Mouse (Mus musculus) stomach, embryonic 14.5 days (tissue): ENCODE measurements around the gene Dguok. TPM values are rescaled to one million over a fixed set of nuclear protein-coding genes. Genes with fewer than 3 reads are reported as not detected.

ENCODE experiments used
- ATAC-seq: fragments of 200-750 bp; cut with Nextera tagmentation; 2 replicates; pipeline ENCODE4 v1.8.0; 2017; ENCODE audit warnings: low read depth, moderate TSS enrichment; ENCODE audit not compliant: insufficient number of reproducible peaks, insufficient read depth, low FRiP score
- H3K27ac ChIP-seq: fragments of 300-500 bp; sonication (generic); 2 replicates; pipeline ENCODE4 v1.5.1; 2014; ENCODE audit warnings: mild to moderate bottlenecking, low read length, moderate library complexity, mixed read lengths
- H3K27me3 ChIP-seq: fragments of 300-500 bp; sonication (generic); 2 replicates; pipeline ENCODE4 v1.6.1; 2014; ENCODE audit warnings: low read length, control low read depth, mixed read lengths; ENCODE audit not compliant: control insufficient read depth, insufficient read depth
- H3K36me3 ChIP-seq: fragments of 300-500 bp; sonication (generic); 2 replicates; pipeline ENCODE4 v1.6.1; 2014; ENCODE audit warnings: mild to moderate bottlenecking, control low read depth, low read length, moderate library complexity, mixed read lengths; ENCODE audit not compliant: control insufficient read depth, insufficient read depth
- H3K4me1 ChIP-seq: fragments of 300-500 bp; sonication (generic); 2 replicates; pipeline ENCODE4 v1.6.1; 2014; ENCODE audit warnings: low read length, control low read depth, mixed read lengths; ENCODE audit not compliant: control insufficient read depth, insufficient read depth
- H3K4me2 ChIP-seq: fragments of 300-500 bp; sonication (generic); replicated peaks from 2 replicates; pipeline ENCODE4 v1.6.1; 2014; ENCODE audit warnings: low read depth, low read length, control low read depth
- H3K4me3 ChIP-seq: fragments of 300-500 bp; sonication (generic); 2 replicates; pipeline ENCODE4 v1.5.1; 2014; ENCODE audit warnings: low read depth, low read length, control low read depth
- H3K9ac ChIP-seq: fragments of 300-500 bp; sonication (generic); replicated peaks from 2 replicates; pipeline ENCODE4 v1.6.1; 2014; ENCODE audit warnings: low read depth, mild to moderate bottlenecking, control low read depth, low read length, moderate library complexity, mixed read lengths
- H3K9me3 ChIP-seq: fragments of 300-500 bp; sonication (generic); 2 replicates; pipeline ENCODE4 v1.6.1; 2016; ENCODE audit warnings: low read depth, low read length, control low read depth; ENCODE audit not compliant: control insufficient read depth
- WGBS: fragments of 180-500 bp; shearing (Covaris S2); extraction: QIAGEN DNeasy Blood & Tissue Kit; methylation state at CpG from one replicate; pipeline ENCODE4 v1.1.7; 2014; 5-methylcytosine and 5-hydroxymethylcytosine counted together
- polyA plus RNA-seq: library from polyadenylated mRNA; unstranded; fragments of >200 nt; fragmentation: Nextera tagmentation; extraction: Ambion mirVana; gene quantifications from 2 replicates; pipeline ENCODE4 v1.2.1, GENCODE M21; 2014

Gene Dguok
- polyA plus RNA-seq, 1 experiment from 2014 or later: 95.0 TPM

DNA sequence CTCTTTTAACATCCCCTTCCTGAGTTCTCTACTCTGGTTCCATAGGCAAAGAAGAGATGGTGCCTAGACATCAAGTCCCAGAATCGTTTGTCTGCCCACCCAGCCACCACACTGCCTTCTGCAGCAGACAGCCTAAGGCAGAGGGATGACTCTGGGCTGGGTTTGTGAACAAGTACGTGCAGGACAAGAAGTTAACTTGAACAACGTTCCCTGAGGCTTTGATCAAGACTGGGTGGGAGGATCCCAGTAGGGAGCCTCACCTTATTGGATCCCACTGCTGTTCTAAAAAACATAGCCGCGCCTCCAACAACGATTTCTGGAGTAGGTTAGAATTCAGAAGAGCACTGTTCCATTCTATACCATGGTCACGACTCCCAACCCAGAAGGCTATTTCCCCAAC, 59.7 kb downstream of the Dguok start:
- no peak for ATAC-seq
- Histone ChIP-seq H3K27me3 (no peaks in the 10 kb centered on the region), H3K4me2 (no peak overlapping the region), H3K9ac (no peak overlapping the region), H3K36me3 (peaks cover 23% of the 10 kb centered on the region; the same call in 1 of the 2 replicates), H3K4me1 (peaks cover 77% of the 10 kb centered on the region), H3K4me3 (no peak overlapping the region), H3K9me3 (no peaks in the 10 kb centered on the region), H3K27ac (no peak overlapping the region; the same call in 1 of the 2 replicates)
- WGBS: 71% methylated on average over 7 of the region's 7 CpGs

- 76% methylated on average over 2 of the region's 2 CpGs for WGBS
- H3K4me2 ChIP-seq: no peak overlapping the region
- no peaks in the 10 kb centered on the region for H3K9me3 ChIP-seq
- peaks cover 68% of the 10 kb centered on the region for H3K4me1 ChIP-seq
- no peak overlapping the region for H3K27ac ChIP-seq
- no peaks in the 10 kb centered on the region for H3K27me3 ChIP-seq
- peaks cover 19% of the 10 kb centered on the region; the same call in 1 of the 2 replicates for H3K36me3 ChIP-seq
- ATAC-seq: no peak
- no peak overlapping the region for H3K9ac ChIP-seq
- H3K4me3 ChIP-seq: no peak overlapping the region
Observed at GRCm38 (mm10) chr6:83445796-83446195, 61.0 kb downstream of the Dguok start.

DNA sequence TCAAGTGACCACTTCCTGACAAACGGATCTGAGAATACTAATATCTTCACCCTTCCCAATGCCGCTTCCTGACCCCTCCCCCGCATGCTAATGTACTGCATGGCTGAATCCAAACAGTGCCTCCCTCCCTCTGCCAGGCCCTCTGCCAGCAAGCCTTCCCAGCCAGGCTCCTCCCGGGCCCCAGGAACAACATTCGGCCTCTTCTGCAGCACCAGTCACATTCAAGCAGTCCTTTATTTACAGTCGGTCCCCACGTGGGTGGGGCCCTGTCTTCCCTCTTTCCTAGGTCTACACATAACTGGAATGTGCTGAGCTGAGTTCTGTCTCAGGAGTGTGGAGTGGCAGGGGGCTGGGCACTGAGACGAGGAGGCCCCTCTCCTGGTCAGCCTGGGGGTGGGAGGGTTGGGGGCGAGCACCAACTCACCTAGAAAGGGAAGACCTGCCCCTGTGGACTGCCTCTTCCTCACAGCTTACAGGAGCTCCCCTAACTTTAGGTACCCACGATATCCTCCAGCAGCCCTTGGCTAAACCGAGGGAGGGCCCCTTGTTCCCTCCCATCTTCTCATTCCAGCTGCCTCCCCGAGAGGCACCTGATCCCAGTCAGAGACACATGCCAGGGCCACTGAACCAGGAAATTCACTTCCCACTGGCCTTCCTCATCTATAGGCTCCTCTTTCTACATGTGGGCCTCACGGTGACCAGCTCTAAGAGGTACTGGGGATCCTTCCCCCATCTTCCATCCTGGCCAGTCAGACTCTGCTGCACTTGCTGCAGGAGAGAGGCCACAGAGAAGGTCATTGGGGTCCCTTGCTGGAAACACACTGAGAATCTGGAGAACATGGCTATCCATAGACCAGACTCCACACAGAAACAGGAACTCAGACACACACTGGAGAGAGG, 63.1 kb downstream of the Dguok start:
- Histone ChIP-seq H3K4me3 (0 out of 2 replicates have a peak overlapping the region, but pooled peaks have one; percentile 2), H3K36me3 (peaks cover 15% of the 10 kb centered on the region; the same call in 1 of the 2 replicates), H3K9me3 (no peaks in the 10 kb centered on the region), H3K4me1 (peaks cover 67% of the 10 kb centered on the region), H3K4me2 (peak overlapping the region; percentile 80), H3K9ac (no peak overlapping the region), H3K27me3 (no peaks in the 10 kb centered on the region), H3K27ac (peak overlapping the region; percentile 91)
- peak; percentile 49 for ATAC-seq
- WGBS: 7% methylated on average over 12 of the region's 13 CpGs

GRCm38 (mm10) chr6:83442639-83443038, 64.1 kb downstream of the Dguok start:
- Histone ChIP-seq H3K9ac (no peak overlapping the region), H3K27ac (peak overlapping the region; percentile 91; the same call in 1 of the 2 replicates), H3K36me3 (peaks cover 18% of the 10 kb centered on the region; the same call in 1 of the 2 replicates), H3K4me2 (peak overlapping the region; percentile 80), H3K4me3 (no peak overlapping the region), H3K4me1 (peaks cover 76% of the 10 kb centered on the region), H3K27me3 (no peaks in the 10 kb centered on the region), H3K9me3 (no peaks in the 10 kb centered on the region)
- no peak for ATAC-seq
- WGBS: 43% methylated on average over 3 of the region's 3 CpGs

DNA sequence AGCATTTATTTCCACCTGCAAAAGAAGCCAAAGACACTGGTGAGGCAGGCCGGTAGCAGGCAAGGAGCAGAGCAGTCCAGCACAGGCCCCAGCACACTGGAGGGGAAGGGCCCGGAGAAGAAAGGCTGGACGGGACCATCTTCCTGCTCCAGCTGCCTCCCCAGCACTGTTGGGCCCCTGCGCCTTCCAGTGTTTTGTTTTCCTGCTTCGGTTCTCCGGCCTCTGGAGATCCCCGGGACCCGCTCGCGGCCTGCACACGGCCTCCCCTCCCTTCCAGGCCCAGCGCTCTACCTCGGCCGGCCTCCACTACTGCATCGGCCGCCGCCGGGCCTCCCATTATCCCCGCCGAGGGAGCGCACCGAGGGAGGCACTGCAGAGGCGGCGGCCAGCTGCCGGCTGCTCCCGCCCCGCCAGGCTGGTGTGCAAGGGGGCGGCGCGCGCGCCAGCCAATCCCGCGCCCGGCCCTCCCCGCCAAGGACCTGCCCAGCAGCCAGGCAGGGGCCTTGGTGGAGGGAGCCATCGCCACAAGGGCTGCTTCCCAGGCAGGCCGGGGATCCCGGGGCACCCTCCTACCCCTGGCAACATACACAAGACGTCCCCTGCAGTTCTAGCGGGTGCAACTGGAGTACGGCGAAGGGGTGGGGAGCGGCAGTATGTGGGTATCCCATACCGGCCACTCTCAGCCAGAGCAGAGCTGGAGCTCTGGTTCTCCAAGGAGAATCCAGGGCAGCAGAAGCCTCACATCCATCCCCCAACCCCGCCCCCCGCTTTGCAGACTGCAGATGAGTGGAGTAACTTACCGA, 65.3 kb downstream of the Dguok start:
- ATAC-seq: peak; percentile 91
- H3K36me3 ChIP-seq: peaks cover 18% of the 10 kb centered on the region; the same call in 1 of the 2 replicates
- peak overlapping the region; percentile 84 for H3K9ac ChIP-seq
- WGBS: 1% methylated on average over 45 of the region's 48 CpGs
- H3K4me1 ChIP-seq: peaks cover 71% of the 10 kb centered on the region
- no peaks in the 10 kb centered on the region for H3K27me3 ChIP-seq
- peak overlapping the region; percentile 91 for H3K27ac ChIP-seq
- no peaks in the 10 kb centered on the region for H3K9me3 ChIP-seq
- H3K4me3 ChIP-seq: peak overlapping the region; percentile 69
- peak overlapping the region; percentile 80 for H3K4me2 ChIP-seq

- H3K27ac ChIP-seq: peak overlapping the region; percentile 91
- WGBS: 2% methylated on average over 25 of the region's 26 CpGs
- no peaks in the 10 kb centered on the region for H3K27me3 ChIP-seq
- H3K36me3 ChIP-seq: peaks cover 15% of the 10 kb centered on the region; the same call in 1 of the 2 replicates
- no peaks in the 10 kb centered on the region for H3K9me3 ChIP-seq
- peak; percentile 70 for ATAC-seq
- peaks cover 67% of the 10 kb centered on the region for H3K4me1 ChIP-seq
- peak overlapping the region; percentile 84 for H3K9ac ChIP-seq
- peak overlapping the region; percentile 69 for H3K4me3 ChIP-seq
- peak overlapping the region; percentile 80 for H3K4me2 ChIP-seq
Observed at GRCm38 (mm10) chr6:83440510-83441258, 66.1 kb downstream of the Dguok start.

- no peaks in the 10 kb centered on the region for H3K9me3 ChIP-seq
- peak overlapping the region; percentile 91; the same call in 1 of the 2 replicates for H3K27ac ChIP-seq
- peaks cover 68% of the 10 kb centered on the region for H3K4me1 ChIP-seq
- WGBS: 36% methylated on average over 3 of the region's 3 CpGs
- H3K9ac ChIP-seq: 0 out of 2 replicates have a peak overlapping the region, but pooled peaks have one; percentile 14
- peak overlapping the region; percentile 80 for H3K4me2 ChIP-seq
- peak overlapping the region; percentile 69 for H3K4me3 ChIP-seq
- no peaks in the 10 kb centered on the region for H3K27me3 ChIP-seq
- peaks cover 17% of the 10 kb centered on the region; the same call in 1 of the 2 replicates for H3K36me3 ChIP-seq
- ATAC-seq: no peak
Observed at GRCm38 (mm10) chr6:83440197-83440509, 66.6 kb downstream of the Dguok start.
